Mouse (Mus musculus) liver, postnatal 0 days (tissue): ENCODE data around the gene Gm17402.

Experiments used
- CTCF ChIP-seq: sonication (generic); IDR thresholded peaks from 2 replicates; pipeline ENCODE4 v1.5.1; 2016; ENCODE audit warnings: antibody characterized with exemption, low read depth
- EP300 ChIP-seq: IDR thresholded peaks from 2 replicates; pipeline ENCODE4 v1.6.1; 2016; ENCODE audit warnings: antibody characterized with exemption, low read depth, mild to moderate bottlenecking

DNA sequence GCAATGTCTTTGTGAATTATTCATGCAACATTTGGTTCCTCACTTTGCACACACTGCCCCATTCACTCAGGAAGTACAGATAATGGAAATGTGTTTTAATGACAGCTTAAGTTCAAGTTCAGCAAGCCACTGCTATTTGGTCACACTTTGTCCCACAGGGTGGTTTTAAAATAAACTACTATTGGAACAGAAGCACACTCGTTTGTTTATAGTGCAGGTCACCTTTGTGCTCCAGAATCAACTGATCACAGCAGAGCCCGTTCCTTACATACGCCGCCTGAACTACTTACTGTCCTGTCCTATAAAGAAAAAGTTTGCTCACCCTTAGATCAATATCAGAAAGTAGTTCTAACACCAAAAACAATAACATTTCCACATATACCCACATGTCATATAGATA lies 52.5 kb downstream of the Gm17402 start:
- TF ChIP-seq CTCF (no peak), EP300 (no peak)
